Mouse (Mus musculus) gonadal fat pad, adult 2 months (tissue): Measurements from ENCODE around the gene Rbm15. TPM values are rescaled to one million over a fixed set of nuclear protein-coding genes. Genes with fewer than 3 reads are reported as not detected.

Experiments used
- DNase-seq: peaks from one replicate; pipeline ENCODE4 v3.0.0-alpha.2; 2012; ENCODE audit warnings: low read depth
- polyA plus RNA-seq: library from polyadenylated mRNA; depleted of rRNA; stranded (reverse); fragments of >200 nt; gene quantifications from 2 replicates; pipeline ENCODE4 v1.2.3, GENCODE M21; 2012; rRNA removed

Gene Rbm15
- 6.4 and 8.5 TPM in 2 replicates for polyA plus RNA-seq

- DNase-seq = peak; percentile 100
Measured at GRCm38 (mm10) chr3:107333381-107334201, at the start of gene Rbm15. Rbm15 (minus strand) TSS chr3:107333673.

GRCm38 (mm10) chr3:107379422-107379821 is 45.9 kb upstream of the Rbm15 start:
- DNase-seq = no peak

- DNase-seq = no peak
Measured at GRCm38 (mm10) chr3:107378626-107379025, 45.2 kb upstream of the Rbm15 start.

- no peak for DNase-seq
Measured at GRCm38 (mm10) chr3:107374948-107375664, 41.6 kb upstream of the Rbm15 start.

- no peak for DNase-seq
Measured at GRCm38 (mm10) chr3:107369156-107369555, 35.7 kb upstream of the Rbm15 start.

GRCm38 (mm10) chr3:107367938-107368599 is 34.6 kb upstream of the Rbm15 start:
- DNase-seq = no peak

GRCm38 (mm10) chr3:107365341-107365740 is 31.9 kb upstream of the Rbm15 start:
- DNase-seq = no peak

- DNase-seq = no peak
Measured at GRCm38 (mm10) chr3:107363391-107363790, 29.9 kb upstream of the Rbm15 start.

GRCm38 (mm10) chr3:107360341-107360740 is 26.9 kb upstream of the Rbm15 start:
- DNase-seq = no peak

- no peak for DNase-seq
Measured at GRCm38 (mm10) chr3:107357700-107358234, 24.3 kb upstream of the Rbm15 start.

GRCm38 (mm10) chr3:107356964-107357441 is 23.5 kb upstream of the Rbm15 start:
- DNase-seq = no peak

- no peak for DNase-seq
Measured at GRCm38 (mm10) chr3:107355618-107356260, 22.3 kb upstream of the Rbm15 start.

GRCm38 (mm10) chr3:107351706-107352105 is 18.2 kb upstream of the Rbm15 start:
- no peak for DNase-seq

GRCm38 (mm10) chr3:107349006-107349405 is 15.5 kb upstream of the Rbm15 start:
- no peak for DNase-seq

- no peak for DNase-seq
Measured at GRCm38 (mm10) chr3:107345033-107345725, 11.7 kb upstream of the Rbm15 start.

- no peak for DNase-seq
Measured at GRCm38 (mm10) chr3:107343971-107344370, 10.5 kb upstream of the Rbm15 start.

GRCm38 (mm10) chr3:107334202-107334934 is 895 bp upstream of the Rbm15 start:
- no peak for DNase-seq

- peak; percentile 98 for DNase-seq
Measured at GRCm38 (mm10) chr3:107332960-107333380, 503 bp downstream of the Rbm15 start.

- no peak for DNase-seq
Measured at GRCm38 (mm10) chr3:107332127-107332959, 1.1 kb downstream of the Rbm15 start.
